Mouse (Mus musculus) hindbrain, embryonic 11.5 days (tissue): ENCODE data around the gene Klhl29. TPM values are rescaled to one million over a fixed set of nuclear protein-coding genes. Genes with fewer than 3 reads are reported as not detected.
A peak's percentile ranks its signal among the peaks of the same experiment; 100 is the strongest.

Experiments used
- ATAC-seq: fragments of 200-750 bp; cut with Nextera tagmentation; 2 replicates; pipeline ENCODE4 v1.8.0; 2017; ENCODE audit warnings: mild to moderate bottlenecking, moderate TSS enrichment, moderate library complexity; ENCODE audit not compliant: low FRiP score
- DNase-seq: peaks from one replicate; pipeline ENCODE4 v3.0.0-alpha.2; 2015; ENCODE audit warnings: low spot score
- H3K27ac ChIP-seq: fragments of 300-500 bp; sonication (generic); 2 replicates; pipeline ENCODE4 v1.5.1; 2014; ENCODE audit warnings: mild to moderate bottlenecking, low read depth, low read length
- H3K27me3 ChIP-seq: fragments of 300-500 bp; sonication (generic); 2 replicates; pipeline ENCODE4 v1.6.1; 2014; ENCODE audit warnings: mild to moderate bottlenecking, low read length, moderate library complexity, mixed read lengths; ENCODE audit not compliant: control insufficient read depth, insufficient read depth
- H3K36me3 ChIP-seq: fragments of 300-500 bp; sonication (generic); 2 replicates; pipeline ENCODE4 v1.6.1; 2014; ENCODE audit warnings: mild to moderate bottlenecking, low read length, moderate library complexity, mixed read lengths; ENCODE audit not compliant: control insufficient read depth, insufficient read depth
- H3K4me1 ChIP-seq: fragments of 300-500 bp; sonication (generic); replicated peaks from 2 replicates; pipeline ENCODE4 v1.6.1; 2014; ENCODE audit warnings: low read length, mixed read lengths; ENCODE audit not compliant: control insufficient read depth, insufficient read depth
- H3K4me2 ChIP-seq: fragments of 300-500 bp; sonication (generic); replicated peaks from 2 replicates; pipeline ENCODE4 v1.6.1; 2014; ENCODE audit warnings: mild to moderate bottlenecking, low read depth, low read length
- H3K4me3 ChIP-seq: fragments of 300-500 bp; sonication (generic); 2 replicates; pipeline ENCODE4 v1.5.1; 2014; ENCODE audit warnings: low read depth, low read length
- H3K9ac ChIP-seq: fragments of 300-500 bp; sonication (generic); 2 replicates; pipeline ENCODE4 v1.6.1; 2014; ENCODE audit warnings: low read depth, low read length
- H3K9me3 ChIP-seq: fragments of 300-500 bp; sonication (generic); 2 replicates; pipeline ENCODE4 v1.6.1; 2016; ENCODE audit warnings: low read length; ENCODE audit not compliant: control insufficient read depth
- WGBS: fragments of 180-500 bp; shearing (Covaris S2); extraction: QIAGEN DNeasy Blood & Tissue Kit; methylation state at CpG from one replicate; pipeline ENCODE4 v1.1.7; 2014; 5-methylcytosine and 5-hydroxymethylcytosine counted together
- polyA plus RNA-seq: library from polyadenylated mRNA; unstranded; fragments of >200 nt; fragmentation: Nextera tagmentation; extraction: Ambion mirVana; gene quantifications from 2 replicates; pipeline ENCODE4 v1.2.1, GENCODE M21; 2014

Gene Klhl29
- polyA plus RNA-seq, 1 experiment from 2014 or later: 2.6 TPM

GRCm38 (mm10) chr12:5239451-5240245 lies 135.8 kb downstream of the Klhl29 start:
- DNase-seq: no peak
- Histone ChIP-seq H3K4me3 (no peak overlapping the region), H3K27ac (no peak overlapping the region), H3K4me1 (no peaks in the 10 kb centered on the region), H3K9me3 (no peaks in the 10 kb centered on the region), H3K27me3 (no peaks in the 10 kb centered on the region), H3K9ac (no peak overlapping the region), H3K4me2 (no peak overlapping the region), H3K36me3 (no peaks in the 10 kb centered on the region)
- WGBS: 64% methylated on average over 17 of the region's 17 CpGs
- peak; percentile 64 for ATAC-seq

- DNase-seq (no peak), ATAC-seq (peak; percentile 48; the same call in 1 of the 2 replicates)
- H3K4me3 ChIP-seq: no peak overlapping the region
- no peaks in the 10 kb centered on the region for H3K27me3 ChIP-seq
- H3K27ac ChIP-seq: no peak overlapping the region
- no peaks in the 10 kb centered on the region for H3K4me1 ChIP-seq
- H3K4me2 ChIP-seq: no peak overlapping the region
- WGBS: 68% methylated on average over 5 of the region's 5 CpGs
- no peaks in the 10 kb centered on the region for H3K9me3 ChIP-seq
- no peaks in the 10 kb centered on the region for H3K36me3 ChIP-seq
- H3K9ac ChIP-seq: no peak overlapping the region
Measured at GRCm38 (mm10) chr12:5237078-5237477, 138.4 kb downstream of the Klhl29 start.

GRCm38 (mm10) chr12:5235596-5235995 lies 139.9 kb downstream of the Klhl29 start:
- Histone ChIP-seq H3K27me3 (no peaks in the 10 kb centered on the region), H3K9ac (no peak overlapping the region), H3K9me3 (no peaks in the 10 kb centered on the region), H3K4me1 (no peaks in the 10 kb centered on the region), H3K4me2 (no peak overlapping the region), H3K27ac (no peak overlapping the region), H3K4me3 (no peak overlapping the region), H3K36me3 (no peaks in the 10 kb centered on the region)
- ATAC-seq: no peak
- no peak for DNase-seq
- 89% methylated on average over 12 of the region's 12 CpGs for WGBS

GRCm38 (mm10) chr12:5230504-5230903 lies 145.0 kb downstream of the Klhl29 start:
- peaks cover 3% of the 10 kb centered on the region; the same call in 1 of the 2 replicates for H3K4me1 ChIP-seq
- H3K4me2 ChIP-seq: no peak overlapping the region
- no peak overlapping the region for H3K27ac ChIP-seq
- H3K27me3 ChIP-seq: no peaks in the 10 kb centered on the region
- H3K36me3 ChIP-seq: no peaks in the 10 kb centered on the region
- no peaks in the 10 kb centered on the region for H3K9me3 ChIP-seq
- DNase-seq (no peak), ATAC-seq (no peak)
- H3K9ac ChIP-seq: no peak overlapping the region
- no peak overlapping the region for H3K4me3 ChIP-seq
- 90% methylated on average over 5 of the region's 5 CpGs for WGBS

GRCm38 (mm10) chr12:5226676-5227654 lies 148.5 kb downstream of the Klhl29 start:
- Histone ChIP-seq H3K4me2 (no peak overlapping the region), H3K9ac (no peak overlapping the region), H3K36me3 (no peaks in the 10 kb centered on the region), H3K4me3 (no peak overlapping the region), H3K9me3 (no peaks in the 10 kb centered on the region), H3K27me3 (no peaks in the 10 kb centered on the region), H3K27ac (no peak overlapping the region), H3K4me1 (peaks cover 3% of the 10 kb centered on the region; the same call in 1 of the 2 replicates)
- ATAC-seq (no peak), DNase-seq (no peak)
- WGBS: 56% methylated on average over 14 of the region's 14 CpGs

- no peak for ATAC-seq
- Histone ChIP-seq H3K9me3 (no peaks in the 10 kb centered on the region), H3K27ac (no peak overlapping the region), H3K9ac (no peak overlapping the region), H3K36me3 (no peaks in the 10 kb centered on the region), H3K4me1 (peaks cover 3% of the 10 kb centered on the region), H3K4me2 (no peak overlapping the region), H3K4me3 (no peak overlapping the region), H3K27me3 (no peaks in the 10 kb centered on the region)
- no peak for DNase-seq
- 53% methylated on average over 1 of the region's 1 CpGs for WGBS
Measured at GRCm38 (mm10) chr12:5223595-5223994, 151.9 kb downstream of the Klhl29 start.

- 90% methylated on average over 8 of the region's 8 CpGs for WGBS
- DNase-seq: no peak
- Histone ChIP-seq H3K9ac (no peak overlapping the region), H3K4me2 (no peak overlapping the region), H3K4me1 (peaks cover 3% of the 10 kb centered on the region), H3K36me3 (no peaks in the 10 kb centered on the region), H3K27ac (no peak overlapping the region), H3K27me3 (no peaks in the 10 kb centered on the region), H3K4me3 (no peak overlapping the region), H3K9me3 (no peaks in the 10 kb centered on the region)
- no peak for ATAC-seq
Measured at GRCm38 (mm10) chr12:5222439-5223202, 152.9 kb downstream of the Klhl29 start.

- no peak overlapping the region for H3K27ac ChIP-seq
- ATAC-seq (no peak), DNase-seq (no peak)
- H3K4me3 ChIP-seq: no peak overlapping the region
- 77% methylated on average over 14 of the region's 14 CpGs for WGBS
- H3K36me3 ChIP-seq: no peaks in the 10 kb centered on the region
- H3K4me2 ChIP-seq: no peak overlapping the region
- H3K9ac ChIP-seq: no peak overlapping the region
- H3K27me3 ChIP-seq: no peaks in the 10 kb centered on the region
- H3K4me1 ChIP-seq: peaks cover 6% of the 10 kb centered on the region
- H3K9me3 ChIP-seq: no peaks in the 10 kb centered on the region
Measured at GRCm38 (mm10) chr12:5219913-5220575, 155.4 kb downstream of the Klhl29 start.
